Mouse (Mus musculus): ENCODE results near the gene Pde6d.

Pde6d gene

DNA sequence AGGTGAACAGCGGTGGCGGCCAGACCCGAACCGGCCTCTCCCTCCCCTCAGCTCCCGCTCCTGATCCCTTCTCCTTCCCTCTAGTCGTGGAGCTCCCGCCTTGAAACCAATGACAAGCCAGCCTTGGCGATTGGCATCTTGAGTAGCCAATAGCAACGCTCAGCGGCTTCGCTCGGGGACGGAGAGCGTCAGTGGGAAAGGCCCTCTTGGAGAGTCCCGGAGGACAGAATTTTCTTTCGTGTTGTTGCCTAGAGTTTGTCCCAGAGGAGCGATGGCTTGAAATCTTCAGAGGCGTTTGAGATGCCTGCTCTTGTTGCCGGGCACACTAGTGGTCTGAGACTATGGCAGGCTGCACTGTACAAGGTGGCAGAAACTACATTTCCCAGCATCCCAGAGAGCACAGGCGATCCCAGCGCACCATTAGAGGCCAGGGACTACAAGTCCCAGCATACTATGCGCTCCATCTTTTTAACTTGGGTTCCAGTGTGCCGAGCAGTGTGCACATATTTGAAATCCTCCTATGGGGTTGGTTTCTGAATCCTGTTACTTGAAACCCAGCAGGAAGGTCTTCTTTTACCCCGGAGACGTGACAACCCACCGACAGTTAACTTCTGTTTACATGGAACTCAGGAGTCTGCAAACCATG, at the start of gene Pde6d, which contains the start of gene Cops7b:
Pde6d (minus strand) TSS at position 179 of the 646 bp plus-strand sequence.
Cops7b (plus strand) TSS at position 454 of the 646 bp plus-strand sequence.
- peak; percentile 95 to 97 for DNase-seq (ENCODE audit: low spot score in 2 of 2)

DNA sequence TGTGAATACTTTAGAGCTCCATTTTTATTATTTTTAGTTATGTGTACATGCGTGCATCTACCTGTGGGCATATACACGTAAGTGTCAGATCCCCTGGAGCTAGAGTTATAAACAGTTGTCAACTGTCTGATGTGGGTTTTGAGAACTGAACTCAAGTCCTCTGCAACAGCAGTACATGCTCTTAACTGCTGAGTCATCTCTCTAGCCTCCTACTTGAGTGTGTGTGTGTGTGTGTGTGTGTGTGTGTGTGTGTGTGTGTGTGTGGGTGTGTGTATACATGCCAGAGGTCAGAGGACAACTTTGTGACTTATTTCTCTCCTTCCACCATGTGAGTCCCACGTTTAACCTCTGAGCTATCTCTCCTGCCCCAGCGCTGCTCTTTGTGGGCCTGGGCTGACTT, 48.1 kb upstream of the Pde6d start:
- DNase-seq (ENCODE audit: low spot score in 2 of 2) = no peak

DNA sequence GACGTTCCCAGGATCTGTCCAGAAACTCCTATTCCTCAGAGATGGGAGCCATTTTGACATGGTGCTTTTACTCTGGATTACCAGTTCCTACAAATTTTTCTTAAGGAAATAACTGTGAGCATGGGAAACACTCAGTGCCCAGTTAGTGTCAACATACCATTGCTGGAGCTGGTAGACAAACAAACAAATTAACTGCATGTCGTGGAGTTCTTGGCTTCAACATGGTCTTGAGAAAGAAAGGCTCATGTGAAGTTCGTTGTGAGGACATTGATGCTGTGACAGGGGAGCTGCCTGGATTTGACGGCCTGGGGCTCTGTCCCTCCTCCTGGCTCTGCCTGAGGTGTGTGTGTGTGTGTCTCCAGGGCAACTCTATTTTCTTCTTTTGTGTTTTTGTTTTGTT, 47.5 kb upstream of the Pde6d start:
- no peak for DNase-seq (ENCODE audit: low spot score in 2 of 2)

DNA sequence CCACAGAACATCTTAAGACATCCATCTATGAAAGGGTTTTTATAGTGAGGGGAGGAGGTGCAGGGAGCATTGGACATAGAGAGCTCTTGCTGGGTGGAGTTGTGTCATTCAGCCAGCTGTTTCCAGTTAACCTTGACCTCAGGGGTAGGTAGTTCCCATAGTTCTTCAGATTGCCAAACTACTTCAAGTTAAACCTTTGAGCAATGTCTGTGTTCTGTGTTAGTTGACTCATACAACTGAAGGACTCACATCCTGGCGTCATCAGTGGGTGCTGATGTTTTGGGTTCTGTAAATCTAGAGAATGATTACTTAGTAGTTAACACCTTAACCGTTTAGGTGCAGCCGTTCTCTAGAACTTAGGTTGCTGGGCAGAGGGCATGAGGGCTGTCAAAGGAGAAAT, 45.8 kb upstream of the Pde6d start:
- no peak for DNase-seq (ENCODE audit: low spot score in 2 of 2)

DNA sequence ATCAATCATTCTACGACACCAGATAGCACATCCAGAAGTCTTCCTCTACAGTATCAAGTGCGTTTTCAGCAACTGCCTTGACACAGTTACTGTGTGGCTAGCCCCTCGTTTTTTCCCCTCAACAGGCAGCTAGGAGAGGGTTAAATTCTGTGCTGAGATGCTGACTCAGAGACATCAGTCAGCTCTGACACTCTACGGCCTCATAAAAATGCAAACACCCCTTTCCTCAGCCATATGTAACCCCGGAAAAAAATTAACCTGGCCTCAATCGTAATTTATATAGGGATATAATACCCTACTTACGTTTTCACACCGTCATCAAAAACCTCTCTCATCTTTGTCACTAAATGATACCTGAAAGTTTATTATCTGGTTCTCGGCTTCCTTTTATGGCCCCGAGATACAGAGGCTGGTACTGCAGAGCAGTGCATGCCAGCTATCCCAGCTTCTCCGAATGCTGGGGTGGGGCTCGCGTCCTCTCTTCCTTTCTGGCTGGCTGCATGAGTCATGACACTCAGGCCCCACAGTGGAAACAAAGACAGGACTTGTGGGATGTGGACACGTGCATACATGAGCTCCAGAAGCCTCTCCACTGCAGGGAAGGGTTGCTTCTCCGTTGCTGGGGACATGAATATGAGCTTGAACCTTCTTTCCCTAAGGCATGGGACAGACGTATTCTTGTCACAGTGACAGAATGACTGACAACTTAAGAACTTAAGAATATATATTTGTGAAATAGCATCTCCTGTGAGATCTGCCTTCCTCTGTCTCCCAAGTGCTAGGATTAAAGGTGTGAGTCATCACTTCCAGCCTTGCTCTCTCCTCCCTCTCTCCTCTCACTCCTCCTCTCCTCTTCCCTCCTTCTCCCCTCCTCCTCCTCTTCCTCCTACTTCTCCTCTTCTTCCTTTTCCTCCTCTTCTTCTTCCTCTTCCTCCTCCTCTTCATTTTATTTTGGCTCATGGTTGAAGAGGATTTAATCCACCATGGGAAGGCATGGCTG, 40.9 kb upstream of the Pde6d start:
- no peak for DNase-seq (ENCODE audit: low spot score in 2 of 2)

DNA sequence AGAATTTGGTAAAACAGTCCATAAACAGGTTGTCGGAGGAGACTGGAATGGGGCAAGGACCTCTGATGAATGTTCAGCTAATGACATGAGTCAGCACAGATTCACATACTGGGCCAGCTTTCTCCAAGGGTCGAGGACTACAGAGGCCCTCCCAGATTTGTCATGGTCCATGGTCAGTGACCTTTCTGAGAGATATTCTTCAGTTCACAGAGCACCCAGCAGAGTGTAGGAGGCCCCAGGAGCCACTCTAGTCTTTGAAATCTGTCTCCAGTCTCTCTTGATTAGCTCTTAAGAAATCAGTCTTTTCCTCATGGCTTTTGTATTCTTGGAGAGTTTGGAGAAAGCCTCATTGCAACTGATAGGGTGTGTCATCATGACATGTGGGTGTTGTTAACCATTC, 39.9 kb upstream of the Pde6d start:
- DNase-seq (ENCODE audit: low spot score in 2 of 2) = no peak

DNA sequence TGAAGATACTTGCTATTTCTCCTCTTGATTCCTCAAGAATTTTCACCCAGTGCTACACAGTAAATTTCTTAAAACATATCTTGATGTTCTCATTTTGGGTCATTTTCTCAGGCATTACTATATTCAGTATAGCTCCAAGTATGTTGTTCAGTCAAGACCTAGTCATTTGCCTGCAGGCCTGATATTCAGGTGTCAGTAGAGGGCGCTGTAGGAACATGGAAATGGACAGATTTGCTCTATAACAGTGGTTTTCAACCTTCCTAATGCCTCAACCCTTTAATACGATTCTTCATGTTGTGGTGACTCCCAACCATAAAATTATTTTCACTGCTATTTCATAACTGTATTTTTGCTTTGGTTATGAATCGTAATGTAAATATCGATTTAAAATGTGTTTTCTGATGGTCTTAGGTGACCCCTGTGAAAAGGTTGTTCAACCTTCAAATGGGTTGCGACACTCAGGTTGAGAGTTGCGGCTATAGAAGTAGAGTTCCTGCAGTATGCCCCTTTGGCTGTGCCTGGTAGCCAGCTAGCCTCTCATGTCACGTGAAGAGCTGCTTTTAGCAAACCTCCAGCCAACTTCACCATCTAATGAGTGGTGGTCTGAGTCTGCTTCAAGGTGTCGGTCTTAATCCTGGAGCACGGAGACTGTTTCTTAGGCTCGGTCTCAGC, 36.2 kb upstream of the Pde6d start:
- peak; percentile 55 to 65 for DNase-seq (ENCODE audit: low spot score in 2 of 2)

DNA sequence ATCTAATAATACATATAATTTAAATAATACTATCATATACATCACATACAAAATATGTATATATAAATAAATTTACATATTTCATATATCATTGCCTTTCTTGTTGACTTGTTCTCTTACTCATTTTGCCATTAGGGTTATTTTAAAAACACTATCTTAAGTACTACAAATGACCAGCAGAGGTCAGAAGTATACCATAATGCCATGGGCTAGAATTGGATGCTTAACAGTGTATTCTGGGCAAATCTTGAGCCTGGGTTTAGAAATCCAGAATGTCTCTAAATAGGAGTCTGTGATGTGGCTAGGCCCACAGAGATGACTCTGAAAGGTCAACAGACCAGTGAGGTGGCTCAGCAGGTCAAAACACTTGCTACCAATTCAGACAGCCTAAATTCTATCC, 31.8 kb upstream of the Pde6d start:
- no peak for DNase-seq (ENCODE audit: low spot score in 2 of 2)

DNA sequence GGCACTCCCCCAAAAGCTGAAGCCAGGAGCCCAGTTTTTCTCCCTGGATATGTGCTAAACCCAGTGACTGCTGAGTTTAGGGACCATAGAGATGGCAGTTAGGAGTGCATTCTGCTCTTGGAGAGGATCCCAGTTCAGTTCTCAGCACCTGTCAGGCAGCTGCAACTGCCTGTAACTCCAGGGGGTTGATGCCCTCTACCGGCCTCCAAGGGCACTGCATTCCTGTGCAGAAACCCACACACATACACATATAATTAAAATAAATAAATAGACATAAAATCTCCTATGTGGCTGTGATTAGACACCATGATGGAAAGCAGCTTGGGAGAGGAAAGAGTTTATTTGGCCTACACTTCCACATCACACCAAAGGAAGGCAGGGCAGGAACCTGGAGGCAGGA, 29.7 kb upstream of the Pde6d start:
- no peak for DNase-seq (ENCODE audit: low spot score in 2 of 2)

DNA sequence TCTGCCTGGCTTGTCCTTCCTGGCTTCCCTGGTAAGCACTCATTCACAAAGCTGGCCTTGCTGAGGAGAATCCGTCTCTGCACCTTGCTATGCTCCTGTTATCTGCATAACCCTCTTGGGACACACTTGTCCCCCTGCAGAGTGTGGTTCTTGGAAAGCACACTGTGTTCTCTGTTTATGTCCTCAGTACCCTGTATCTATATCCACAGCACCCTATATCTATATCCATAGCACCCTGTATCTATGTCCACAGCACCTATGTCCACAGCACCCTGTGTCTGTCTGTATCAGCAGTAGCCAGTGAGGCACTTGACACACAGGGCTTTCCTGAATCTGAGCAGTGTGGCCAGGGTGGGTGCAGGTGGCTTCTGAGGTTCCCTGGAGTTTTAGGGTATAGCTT, 28.5 kb upstream of the Pde6d start:
- no peak for DNase-seq (ENCODE audit: low spot score in 2 of 2)

DNA sequence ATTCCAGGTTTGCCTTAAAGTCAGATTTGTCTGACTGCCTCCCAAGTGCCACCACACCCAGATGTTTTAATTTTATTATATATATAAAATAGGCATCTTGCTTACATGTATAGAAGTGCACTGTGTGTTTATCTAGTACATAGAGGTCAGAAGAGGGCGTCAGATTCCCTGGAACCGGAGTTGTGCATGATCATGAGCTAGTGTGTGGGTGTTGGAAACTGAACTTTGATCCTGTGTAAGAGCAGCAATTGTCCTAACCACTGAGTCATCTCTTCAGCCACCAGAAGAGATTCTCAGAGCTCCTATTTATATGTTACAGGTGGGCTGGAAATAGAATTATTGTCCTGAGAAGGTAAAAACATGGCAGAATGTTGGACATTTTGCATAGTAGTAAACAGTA, 17.7 kb upstream of the Pde6d start:
- no peak for DNase-seq (ENCODE audit: low spot score in 2 of 2)

DNA sequence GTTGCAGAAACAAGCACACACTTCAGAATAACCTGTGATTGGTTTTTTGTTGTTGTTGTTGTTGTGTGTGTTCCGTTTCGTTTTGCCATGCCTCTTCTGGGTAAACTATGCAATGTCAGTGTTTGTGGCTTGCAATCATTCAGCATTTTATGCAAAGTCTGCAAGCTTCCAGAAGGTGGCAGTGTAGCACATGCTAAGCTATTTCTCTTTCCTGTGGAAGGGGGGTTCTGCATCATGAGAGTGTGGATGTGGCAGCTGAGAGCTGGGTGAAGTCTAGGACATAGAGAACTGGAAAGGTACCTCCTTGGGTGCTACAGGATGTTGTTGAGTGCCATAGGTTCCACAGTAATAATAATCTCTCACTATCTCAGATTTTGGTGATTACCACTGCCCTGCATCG, 16.1 kb upstream of the Pde6d start:
- no peak for DNase-seq (ENCODE audit: low spot score in 2 of 2)

DNA sequence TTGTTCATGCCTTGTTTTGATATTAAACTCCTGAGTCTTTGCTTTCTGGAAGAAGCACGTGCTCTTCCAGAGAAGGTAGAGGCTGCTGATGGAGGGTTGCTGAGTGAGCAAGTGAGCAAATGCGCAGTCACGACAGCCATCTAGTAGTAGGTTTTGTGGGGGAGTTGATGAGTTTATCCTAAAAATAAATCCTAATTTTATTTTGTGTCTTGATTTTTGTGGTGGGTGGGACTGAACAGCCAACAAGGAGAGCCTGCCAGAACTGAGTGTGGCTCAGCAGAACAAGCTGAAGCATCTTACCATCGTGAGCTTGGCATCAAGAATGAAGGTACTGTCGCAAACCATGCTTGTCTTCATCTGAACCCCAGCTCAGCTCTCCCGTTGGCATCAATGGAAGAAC, 14.1 kb upstream of the Pde6d start:
- no peak for DNase-seq (ENCODE audit: low spot score in 2 of 2)

DNA sequence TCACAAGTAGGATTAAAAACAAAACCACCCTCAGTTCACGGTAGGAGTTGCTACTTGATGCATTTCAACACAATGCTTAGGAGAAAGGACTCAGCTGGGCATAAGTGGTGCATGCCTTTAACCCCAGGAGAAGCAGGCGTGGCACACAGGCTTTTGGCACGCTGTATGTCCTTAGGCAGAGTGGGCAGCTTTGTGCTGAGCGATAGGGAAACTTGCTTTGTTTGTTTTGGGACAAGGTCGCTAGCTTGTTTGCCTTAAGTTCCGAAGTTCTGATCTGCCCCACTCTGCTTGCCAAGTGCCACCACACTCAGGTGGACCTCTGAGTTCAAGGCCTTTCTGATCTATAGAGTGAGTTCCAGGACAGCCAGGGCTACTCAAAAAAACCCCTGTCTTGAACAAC, 12.9 kb upstream of the Pde6d start:
- DNase-seq (ENCODE audit: low spot score in 2 of 2) = no peak

DNA sequence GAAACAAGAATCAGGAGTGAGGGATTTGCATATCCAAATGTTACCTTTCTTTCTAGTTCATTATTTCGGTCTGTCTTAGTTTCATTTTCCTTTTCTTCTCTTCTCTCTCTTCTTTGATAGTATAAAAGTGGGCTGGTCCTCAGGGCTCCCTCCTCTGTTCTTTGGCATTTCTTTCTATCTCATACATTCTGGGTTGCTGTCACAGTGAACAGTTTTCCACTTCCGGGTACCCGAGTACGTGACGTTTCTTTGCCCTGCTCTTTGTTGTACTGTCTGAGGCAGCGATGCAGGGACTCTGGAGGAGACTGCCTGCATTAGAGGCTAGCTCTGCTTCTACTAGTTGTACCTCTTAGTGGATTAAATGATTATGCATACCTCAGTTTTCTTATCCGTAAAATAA, 12.1 kb upstream of the Pde6d start:
- no peak for DNase-seq (ENCODE audit: low spot score in 2 of 2)

DNA sequence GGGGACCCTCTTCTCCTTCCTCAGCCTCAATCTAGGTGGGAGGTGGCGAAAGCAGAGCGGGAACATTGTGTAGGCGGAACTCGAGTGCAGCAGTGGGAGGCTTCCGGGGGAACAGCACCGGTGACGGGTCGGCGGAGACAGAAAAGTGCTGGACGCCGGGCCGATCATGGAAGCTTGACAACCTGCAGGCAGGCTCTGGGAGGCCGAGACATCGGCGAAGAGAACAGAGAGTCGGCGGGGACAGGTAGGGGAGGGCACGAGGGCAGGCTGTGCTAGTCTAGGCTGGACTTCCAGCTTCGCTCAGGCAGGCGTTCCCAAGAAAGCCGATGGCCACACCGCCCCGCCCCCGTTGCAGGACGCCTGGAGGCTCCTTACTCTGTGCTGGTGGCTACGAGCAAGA, 4.6 kb upstream of the Pde6d start:
- DNase-seq (ENCODE audit: low spot score in 2 of 2) = peak; percentile 67 to 68

DNA sequence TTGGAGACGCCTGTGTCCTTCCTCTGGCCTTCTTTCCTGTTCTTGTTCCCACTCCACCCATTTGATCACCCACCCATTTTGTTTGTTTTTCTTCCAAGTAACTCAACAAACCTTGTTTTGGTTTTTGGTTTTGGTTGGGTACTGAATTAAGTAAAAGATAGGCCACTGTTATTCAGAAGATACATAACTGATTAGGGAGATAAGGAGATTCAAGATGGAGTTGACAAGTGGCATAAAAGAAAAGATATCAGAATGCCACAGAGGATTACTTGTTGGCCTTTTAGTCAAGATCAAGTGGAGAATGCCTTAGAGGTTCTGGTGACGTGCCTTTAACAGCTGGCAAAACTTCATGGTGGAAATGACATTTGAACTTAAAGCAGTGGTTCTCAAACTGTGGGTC, 1.3 kb upstream of the Pde6d start:
- DNase-seq (ENCODE audit: low spot score in 2 of 2) = no peak

DNA sequence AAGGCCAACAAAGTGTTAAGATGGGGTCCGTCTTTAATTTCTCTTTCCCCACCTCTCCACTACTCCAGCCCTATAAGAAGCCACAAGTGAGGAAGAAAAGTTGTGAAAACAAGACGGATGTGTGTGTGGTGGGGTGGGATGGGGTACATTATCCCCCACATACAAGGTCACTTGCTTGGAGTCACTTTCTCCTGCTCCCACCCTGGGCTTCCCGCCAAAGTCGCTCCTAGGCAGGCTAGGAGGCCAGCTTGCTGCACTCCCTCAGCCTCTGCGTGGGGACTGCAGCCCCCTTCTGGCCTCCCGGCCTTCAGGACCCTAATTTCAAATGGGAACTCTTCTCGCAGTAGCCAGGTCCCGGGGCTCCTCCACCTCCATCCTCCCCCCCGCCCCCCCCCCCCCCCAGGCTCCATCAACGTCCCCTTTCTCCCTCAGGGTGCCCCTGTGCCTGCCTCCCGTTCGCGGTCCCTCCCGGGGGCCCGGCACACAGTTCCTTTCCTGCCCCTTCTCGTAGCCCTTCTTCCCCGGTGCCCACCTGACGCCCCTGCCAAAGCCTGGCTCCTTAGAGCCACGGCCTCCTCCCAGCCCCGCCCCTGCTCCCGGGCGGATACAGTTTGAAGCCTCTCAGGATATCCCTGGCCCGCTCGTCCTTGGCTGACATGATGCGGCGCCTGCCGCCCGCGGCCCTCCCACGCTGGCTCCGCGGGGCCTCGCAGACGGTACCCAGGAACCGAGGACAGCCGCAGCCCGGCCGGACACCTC, 558 bp downstream of the Pde6d start:
- DNase-seq (ENCODE audit: low spot score in 2 of 2) = no peak

DNA sequence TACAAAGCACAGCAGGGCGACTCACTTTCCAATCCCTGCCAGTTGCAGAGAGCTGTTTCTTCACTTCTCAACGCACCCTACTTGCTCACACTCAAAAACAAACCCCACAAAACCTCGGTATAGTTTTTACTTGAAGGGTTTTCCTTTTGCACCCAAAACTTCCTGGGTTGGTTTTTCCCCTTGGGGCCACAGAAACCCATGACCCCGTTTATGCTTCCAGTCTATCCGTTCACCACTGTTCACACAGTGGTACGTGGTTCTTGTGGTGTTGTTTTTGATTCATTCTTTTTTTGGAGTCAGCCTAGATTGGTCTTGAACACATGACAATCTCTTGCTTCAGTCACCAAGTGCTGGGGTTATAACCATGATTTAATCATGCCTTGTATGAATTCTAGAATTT, 2.0 kb downstream of the Pde6d start:
- no peak for DNase-seq (ENCODE audit: low spot score in 2 of 2)

DNA sequence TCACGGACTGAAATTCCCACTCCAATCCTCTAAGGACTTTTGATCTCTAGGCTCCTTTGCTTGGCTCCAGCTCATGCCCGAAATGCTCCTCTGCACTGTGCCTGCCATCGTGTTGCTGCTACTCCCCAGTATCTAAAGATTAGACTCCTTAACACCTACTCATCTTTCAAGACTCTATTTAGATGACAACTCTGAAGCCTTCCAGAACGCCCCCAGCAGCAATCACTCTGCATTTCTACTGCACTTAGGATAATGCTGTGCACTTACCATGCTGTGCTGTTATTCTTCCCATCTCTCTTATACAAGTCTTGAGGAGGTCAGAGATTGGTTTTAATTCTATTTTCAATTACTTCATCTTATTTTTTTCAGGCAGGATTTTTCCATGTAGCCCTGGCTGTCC, 10.5 kb downstream of the Pde6d start:
- no peak for DNase-seq (ENCODE audit: low spot score in 2 of 2)

DNA sequence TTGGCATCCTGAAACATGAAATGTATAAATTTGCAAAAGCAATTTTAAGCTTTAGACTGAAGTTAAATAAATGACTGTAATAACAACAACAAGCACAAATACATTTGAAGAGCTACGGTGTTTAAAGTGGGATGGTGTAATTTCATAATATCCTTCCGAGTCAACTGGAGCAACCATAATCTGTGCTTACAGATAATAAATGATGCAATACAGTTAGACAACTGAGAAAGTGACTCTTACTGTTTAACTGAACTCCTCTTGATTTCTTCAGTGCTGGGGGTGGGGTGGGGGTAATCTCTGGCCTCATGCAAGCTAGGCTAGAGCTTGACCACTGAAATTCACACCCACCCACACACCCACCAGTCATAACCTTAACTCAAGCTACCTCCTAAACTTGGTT, 11.0 kb downstream of the Pde6d start:
- DNase-seq (ENCODE audit: low spot score in 2 of 2) = no peak
